12 mouse cellular contexts compared by ENCODE assay signal in the genomic region with DNA sequence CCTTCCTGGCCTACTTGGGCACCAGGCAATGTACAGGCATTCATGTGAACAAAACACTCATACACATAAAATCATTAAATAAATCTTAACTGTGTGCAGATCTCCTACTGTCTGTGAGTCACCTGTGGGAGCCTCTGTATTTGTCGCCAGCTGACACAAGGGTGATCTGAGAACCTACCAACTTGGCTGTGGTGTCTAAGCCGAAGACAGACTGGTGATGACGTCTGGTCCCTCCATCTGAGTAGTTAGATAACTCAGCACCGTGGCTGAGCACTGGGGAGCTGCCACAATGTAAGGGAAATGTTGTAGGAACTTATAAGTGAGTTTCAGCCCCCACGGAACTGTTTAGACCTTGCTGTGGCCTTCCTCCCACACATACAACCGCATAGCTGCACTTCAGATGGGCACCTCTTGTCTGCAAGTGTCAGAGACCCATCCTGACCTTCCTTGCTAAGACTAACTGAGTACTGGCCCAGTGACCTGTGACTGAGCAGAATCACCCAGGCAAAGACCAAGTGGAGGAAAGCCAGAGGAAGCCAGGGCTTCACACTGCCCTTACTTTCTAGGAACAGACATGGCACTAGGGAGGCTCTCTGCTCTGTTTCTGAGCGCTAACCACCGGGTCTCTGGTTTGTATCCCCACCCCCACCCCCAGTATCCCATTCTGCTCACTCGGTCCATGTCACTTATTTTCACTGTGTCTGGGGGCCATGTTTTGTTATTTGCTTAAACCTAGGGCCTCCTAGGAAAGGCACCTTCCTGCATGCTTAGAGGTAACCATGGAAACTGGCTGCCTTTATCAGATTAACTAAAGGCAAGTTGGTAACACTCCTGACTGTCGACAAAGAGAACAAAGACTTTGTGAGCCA.
DNase-seq lines count a peak whose midpoint lies in the region; ATAC-seq and TF ChIP-seq lines count a peak whose summit lies in the region.
"Had no signal": no experiment of that assay in that cellular context is flagged by ENCODE, and none has a peak within 500 bp of the region (broad histone marks: within the 10 kb centered on the region; RNA-seq: fewer than 3 reads in every experiment).

No protein-coding gene starts in this region.

- peak; percentile 37 for DNase-seq in lung, embryonic 14.5 days
- DNase-seq in lung, postnatal 36 days = no peak
- DNase-seq in midbrain, postnatal 0 days (ENCODE audit: low spot score) = peak; percentile 36
- DNase-seq in urinary bladder, postnatal 4 days (ENCODE audit: low spot score in 2 of 2) = no peak
- no peak for DNase-seq in testis, postnatal 10 days (ENCODE audit: low spot score)
- no peak for DNase-seq in layer of hippocampus, adult 9-11 months
- DNase-seq: adrenal gland, postnatal 36 days; right cerebral cortex, postnatal 14 days; thymus, postnatal 14 days had no signal

- no peaks in the 10 kb centered on the region for H3K9me3 ChIP-seq in lung, embryonic 14.5 days (ENCODE audit: low read depth, low read length)
- H3K9me3 ChIP-seq in forebrain, embryonic 13.5 days (replicated peaks) = 0 out of 2 replicates have a peak, but pooled peaks cover 2% of the 10 kb centered on the region
- H3K9me3 ChIP-seq in kidney, embryonic 16.5 days (ENCODE audit: low read length) = no peaks in the 10 kb centered on the region
- H3K9me3 ChIP-seq in midbrain, postnatal 0 days (ENCODE audit: low read length) = no peaks in the 10 kb centered on the region
- H3K9me3 ChIP-seq: embryonic facial prominence, embryonic 15.5 days had no signal

- H3K27ac ChIP-seq in lung, embryonic 14.5 days (ENCODE audit: low read depth) = peak overlapping the region; percentile 15
- H3K27ac ChIP-seq in forebrain, embryonic 13.5 days = peak overlapping the region; percentile 26
- H3K27ac ChIP-seq in kidney, embryonic 16.5 days (ENCODE audit: low read length) = peak overlapping the region; percentile 67
- H3K27ac ChIP-seq in midbrain, postnatal 0 days (ENCODE audit: low read depth, low read length) = peak overlapping the region; percentile 63
- H3K27ac ChIP-seq: embryonic facial prominence, embryonic 15.5 days had no signal

- no peak overlapping the region for H3K4me2 ChIP-seq in lung, embryonic 14.5 days
- H3K4me2 ChIP-seq in forebrain, embryonic 13.5 days = no peak overlapping the region
- no peak overlapping the region for H3K4me2 ChIP-seq in kidney, embryonic 16.5 days (replicated peaks; ENCODE audit: low read depth, low read length)
- H3K4me2 ChIP-seq in midbrain, postnatal 0 days (ENCODE audit: low read depth, low read length, poor library complexity, severe bottlenecking) = no peak overlapping the region
- H3K4me2 ChIP-seq: embryonic facial prominence, embryonic 15.5 days had no signal

- no peaks in the 10 kb centered on the region for H3K36me3 ChIP-seq in lung, embryonic 14.5 days (ENCODE audit: insufficient read depth)
- no peaks in the 10 kb centered on the region for H3K36me3 ChIP-seq in forebrain, embryonic 13.5 days (ENCODE audit: poor library complexity, severe bottlenecking)
- H3K36me3 ChIP-seq in kidney, embryonic 16.5 days (ENCODE audit: insufficient read depth, low read length) = no peaks in the 10 kb centered on the region
- H3K36me3 ChIP-seq in midbrain, postnatal 0 days (ENCODE audit: insufficient read depth, low read length) = no peaks in the 10 kb centered on the region
- H3K36me3 ChIP-seq: embryonic facial prominence, embryonic 15.5 days had no signal

- H3K9ac ChIP-seq in lung, embryonic 14.5 days = no peak overlapping the region
- H3K9ac ChIP-seq in forebrain, embryonic 13.5 days = no peak overlapping the region
- H3K9ac ChIP-seq in kidney, embryonic 16.5 days (replicated peaks; ENCODE audit: low read length) = peak overlapping the region; percentile 29; the same call in 1 of the 2 replicates
- H3K9ac ChIP-seq in midbrain, postnatal 0 days (replicated peaks; ENCODE audit: low read length, poor library complexity, severe bottlenecking) = no peak overlapping the region
- H3K9ac ChIP-seq: embryonic facial prominence, embryonic 15.5 days had no signal

- WGBS in lung, embryonic 14.5 days = 46% methylated on average over 10 of the region's 10 CpGs
- WGBS in forebrain, embryonic 13.5 days = 51% methylated on average over 10 of the region's 10 CpGs
- 51% methylated on average over 10 of the region's 10 CpGs for WGBS in kidney, embryonic 16.5 days
- WGBS in midbrain, postnatal 0 days = 52% methylated on average over 10 of the region's 10 CpGs

- no peak for ATAC-seq in lung, embryonic 14.5 days (ENCODE audit: insufficient read depth)
- peak; percentile 50; the same call in 1 of the 2 replicates for ATAC-seq in forebrain, embryonic 13.5 days
- ATAC-seq in kidney, embryonic 16.5 days (ENCODE audit: low FRiP score, low TSS enrichment) = peak; percentile 28
- ATAC-seq in midbrain, postnatal 0 days (ENCODE audit: low FRiP score) = peak; percentile 52

- H3K4me1 ChIP-seq in lung, embryonic 14.5 days (ENCODE audit: insufficient read depth) = no peaks in the 10 kb centered on the region
- peaks cover 15% of the 10 kb centered on the region for H3K4me1 ChIP-seq in forebrain, embryonic 13.5 days
- H3K4me1 ChIP-seq in kidney, embryonic 16.5 days (ENCODE audit: insufficient read depth, low read length) = peaks cover 43% of the 10 kb centered on the region
- H3K4me1 ChIP-seq in midbrain, postnatal 0 days (ENCODE audit: insufficient read depth, low read length) = peaks cover 6% of the 10 kb centered on the region; the same call in 1 of the 2 replicates

- H3K4me3 ChIP-seq in lung, embryonic 14.5 days (ENCODE audit: low read depth, low read length) = no peak overlapping the region
- H3K4me3 ChIP-seq in forebrain, embryonic 13.5 days = no peak overlapping the region
- H3K4me3 ChIP-seq in kidney, embryonic 16.5 days (ENCODE audit: low read length) = no peak overlapping the region
- H3K4me3 ChIP-seq in midbrain, postnatal 0 days (ENCODE audit: low read depth, low read length) = no peak overlapping the region
- H3K4me3 ChIP-seq: embryonic facial prominence, embryonic 15.5 days had no signal

- TF ChIP-seq CTCF in lung, embryonic 14.5 days (IDR thresholded peaks at IDR 0.05; ENCODE audit: low read depth) = no peak
- TF ChIP-seq CTCF in midbrain, postnatal 0 days (IDR thresholded peaks at IDR 0.05) = no peak

- no peaks in the 10 kb centered on the region for H3K27me3 ChIP-seq in lung, embryonic 14.5 days (ENCODE audit: insufficient read depth, low read length)
- H3K27me3 ChIP-seq in forebrain, embryonic 13.5 days = no peaks in the 10 kb centered on the region
- H3K27me3 ChIP-seq in kidney, embryonic 16.5 days (ENCODE audit: insufficient read depth, low read length) = no peaks in the 10 kb centered on the region
- H3K27me3 ChIP-seq in midbrain, postnatal 0 days (ENCODE audit: insufficient read depth, low read length) = no peaks in the 10 kb centered on the region
- H3K27me3 ChIP-seq: embryonic facial prominence, embryonic 15.5 days had no signal

Comparison
In these comparisons a context has a peak if more than half of its experiments do, and no peak if none do; other contexts are left out.
1. DNase-seq: peak in lung, embryonic 14.5 days (single experiment) and midbrain, postnatal 0 days (single experiment); none in lung, postnatal 36 days (single experiment), urinary bladder, postnatal 4 days (0 of 2), testis, postnatal 10 days (single experiment) and layer of hippocampus, adult 9-11 months (single experiment).
2. H3K27ac ChIP-seq: peak in every context shown above with its lines; median percentile 67 in kidney, embryonic 16.5 days; 63 in midbrain, postnatal 0 days; 26 in forebrain, embryonic 13.5 days; 15 in lung, embryonic 14.5 days.